Mouse (Mus musculus) E14TG2a.4 (cell line): Measurements from ENCODE around the gene Akr1c13.

Experiments used
- CTCF ChIP-seq: conservative IDR thresholded peaks from 2 replicates; pipeline ENCODE4 v1.5.1; 2014; ENCODE audit warnings: low read length
- NANOG ChIP-seq: IDR thresholded peaks from 2 replicates; pipeline ENCODE4 v1.6.1; 2014; ENCODE audit warnings: borderline replicate concordance, low read length, mixed read lengths
- POU5F1 ChIP-seq: IDR thresholded peaks from 2 replicates; pipeline ENCODE4 v1.6.1; 2014; ENCODE audit warnings: low read length, borderline replicate concordance

- TF ChIP-seq CTCF (no peak), POU5F1 (no peak), NANOG (no peak)
Measured at GRCm38 (mm10) chr13:4228441-4228840, 37.5 kb downstream of the Akr1c13 start, which contains the start of gene Akr1c19.
